Mouse (Mus musculus) liver, adult 10 weeks (tissue): Measurements from ENCODE around the gene Bspry. TPM values are rescaled to one million over a fixed set of nuclear protein-coding genes. Genes with fewer than 3 reads are reported as not detected.

Experiments used
- polyA plus RNA-seq: library from polyadenylated mRNA; stranded (reverse); fragments of 350-450 nt; fragmentation: Illumina TruSeq; extraction: RNeasy Lipid Tissue Mini Kit (QIAGEN cat#74804); gene quantifications from one replicate; pipeline ENCODE4 v1.2.3, GENCODE M21; 2014; ENCODE audit warnings: low read depth, low replicate concordance

The Bspry gene
- not detected for polyA plus RNA-seq

DNA sequence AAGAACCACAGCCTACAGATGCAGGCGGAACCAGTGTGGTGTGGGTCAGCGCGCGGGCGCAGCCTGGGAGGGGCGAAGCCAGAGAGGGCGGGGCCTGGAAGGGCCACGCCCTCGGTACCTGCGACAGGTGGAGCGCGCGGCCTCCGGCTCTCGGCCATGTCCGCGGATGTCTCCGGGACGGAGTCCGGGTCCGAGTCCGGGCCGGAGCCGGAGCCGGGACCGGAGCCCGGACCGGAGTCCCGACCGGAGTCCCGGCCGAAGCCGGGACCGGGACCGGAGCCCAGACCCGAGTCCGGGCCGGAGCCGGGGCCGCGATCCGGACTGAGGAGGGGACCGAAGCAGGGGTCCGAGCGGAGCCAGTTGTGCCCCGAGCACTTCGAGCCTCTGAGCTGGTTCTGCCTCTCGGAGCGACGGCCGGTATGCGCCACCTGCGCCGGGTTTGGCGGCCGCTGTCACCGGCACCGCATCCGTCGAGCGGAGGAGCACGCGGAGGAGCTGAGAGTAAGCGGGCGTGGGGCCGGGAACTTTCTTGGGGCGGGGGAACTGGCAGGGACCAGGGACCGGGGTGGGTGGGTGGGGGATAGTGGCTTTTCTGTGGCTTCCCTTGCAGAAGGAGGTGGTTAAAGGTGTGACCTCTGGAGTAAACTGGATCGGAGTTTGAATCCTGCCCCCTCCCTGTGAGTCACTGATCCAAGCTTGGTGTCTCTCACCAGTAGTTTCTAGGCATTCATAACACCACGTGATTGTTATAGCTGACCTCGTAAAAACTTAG, at the start of gene Bspry:
Gene Bspry, plus strand, starts transcription at position 117 of the 772 bp plus-strand sequence.

DNA sequence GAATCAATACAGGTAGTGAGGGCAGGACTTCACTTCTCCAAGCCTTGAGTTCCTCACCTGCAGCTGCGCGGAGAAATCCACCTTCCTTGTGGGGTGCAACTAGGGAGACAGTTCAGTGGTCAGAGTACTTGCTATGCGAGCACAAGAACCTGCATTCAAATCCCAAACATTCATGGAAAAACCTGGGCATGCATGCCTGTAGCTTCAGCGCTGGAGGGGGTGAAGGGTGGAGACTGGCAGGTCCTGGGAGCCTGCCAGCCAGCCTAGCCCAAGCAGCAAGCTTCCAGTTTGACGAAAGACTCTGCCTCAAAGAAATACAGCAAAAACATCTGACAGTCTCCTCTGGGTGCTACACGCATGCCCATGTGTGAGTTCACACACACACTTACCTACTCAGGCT, 44.8 kb upstream of the Bspry start, which contains the start of gene Rnf183:
Gene Rnf183, minus strand, starts transcription at position 172 of the 400 bp plus-strand sequence.

GRCm38 (mm10) chr4:62470598-62471051, 9.2 kb upstream of the Bspry start, which contains the start of gene Wdr31:
Gene Wdr31 (minus strand): TSS chr4:62470896.

DNA sequence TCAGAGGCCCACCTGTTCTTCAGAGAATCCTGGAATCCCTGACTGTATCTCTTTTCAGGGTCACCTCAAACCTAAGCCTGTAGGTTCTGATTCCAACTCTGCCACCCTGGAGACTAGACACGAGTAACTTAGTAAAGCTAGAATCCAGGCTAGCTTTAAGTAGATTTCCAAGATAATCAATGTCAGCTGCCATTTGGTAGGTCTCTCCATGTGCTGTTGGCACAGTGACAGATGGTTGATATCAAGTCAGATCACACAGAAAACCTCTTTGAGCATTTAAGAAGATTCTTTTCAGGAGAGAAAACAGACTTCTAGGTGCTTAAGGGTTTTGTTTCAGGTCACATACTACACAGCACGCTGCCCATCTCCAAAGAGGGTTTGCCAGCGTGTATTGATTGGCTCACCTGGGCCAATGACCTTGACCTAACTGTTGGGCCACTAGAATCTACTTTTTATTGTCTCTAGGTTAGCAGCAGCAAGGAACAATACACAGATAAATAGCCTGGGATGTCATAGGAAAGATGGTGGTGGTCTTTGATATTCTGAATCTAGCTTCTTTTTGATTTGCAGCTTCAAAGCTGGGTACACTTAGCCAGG, 23.6 kb downstream of the Bspry start, which contains the start of gene Hdhd3:
Gene Hdhd3, minus strand, starts transcription at position 94 of the 597 bp plus-strand sequence.

GRCm38 (mm10) chr4:62519849-62520233, 40.0 kb downstream of the Bspry start, which contains the start of gene Alad:
Gene Alad (minus strand): TSS chr4:62519918.

GRCm38 (mm10) chr4:62524651-62525488, 45.0 kb downstream of the Bspry start, which contains the start of the genes Pole3 and 4933430I17Rik:
Gene Pole3 (minus strand): TSS chr4:62525068.
Gene 4933430I17Rik (plus strand): TSS chr4:62525369.

Other genes starting within 250 kb of the Bspry start
- gene Zfp37, start 249.0 kb upstream of the Bspry start, polyA plus RNA-seq: 1.0 TPM
- 5.2 TPM for gene Slc31a2, start 217.5 kb upstream of the Bspry start, polyA plus RNA-seq
- gene Fkbp15, start 119.5 kb upstream of the Bspry start, polyA plus RNA-seq: 9.8 TPM
- 252 TPM for gene Slc31a1, start 119.3 kb upstream of the Bspry start, polyA plus RNA-seq
- gene Cdc26, start 71.4 kb upstream of the Bspry start, polyA plus RNA-seq: 49.1 TPM
- 4.4 TPM for gene Prpf4, start 71.3 kb upstream of the Bspry start, polyA plus RNA-seq
- gene Rnf183, start 44.8 kb upstream of the Bspry start, polyA plus RNA-seq: not detected
- not detected for gene Wdr31, start 9.2 kb upstream of the Bspry start, polyA plus RNA-seq
- gene Hdhd3, start 23.4 kb downstream of the Bspry start, polyA plus RNA-seq: 1.1 TPM
- gene Alad, start 39.9 kb downstream of the Bspry start, polyA plus RNA-seq: 7.0 TPM
- 19.5 TPM for gene Pole3, start 45.0 kb downstream of the Bspry start, polyA plus RNA-seq
- gene 4933430I17Rik, start 45.3 kb downstream of the Bspry start, polyA plus RNA-seq: not detected
- gene Rgs3, start 79.8 kb downstream of the Bspry start, polyA plus RNA-seq: 3.4 TPM